Mouse (Mus musculus) megakaryocyte, embryonic 14.5 days (primary cell): ENCODE results near the gene Pacrg. TPM values are rescaled to one million over a fixed set of nuclear protein-coding genes. Genes with fewer than 3 reads are reported as not detected.

Experiments used
- H3K27me3 ChIP-seq: replicated peaks from 2 replicates; pipeline ENCODE3; 2012; ENCODE audit warnings: inconsistent platforms
- H3K36me3 ChIP-seq: replicated peaks from 2 replicates; pipeline ENCODE3; 2012; ENCODE audit warnings: low read length, inconsistent platforms, mixed read lengths
- H3K4me1 ChIP-seq: 2 replicates; pipeline ENCODE4 v1.6.1; 2012; ENCODE audit warnings: inconsistent platforms
- H3K4me3 ChIP-seq: replicated peaks from 2 replicates; pipeline ENCODE3; 2012; ENCODE audit warnings: moderate library complexity, mild to moderate bottlenecking, inconsistent platforms
- H3K9me3 ChIP-seq: 2 replicates; pipeline ENCODE4 v1.6.1; 2012; ENCODE audit warnings: inconsistent platforms
- FLI1 ChIP-seq: IDR thresholded peaks from 2 replicates; pipeline ENCODE4 v1.6.1; 2012; ENCODE audit warnings: low read length, inconsistent platforms, mixed read lengths
- GATA1 ChIP-seq: IDR thresholded peaks from 3 replicates; pipeline ENCODE4 v1.6.1; 2012; ENCODE audit warnings: mixed read lengths, low read length, inconsistent platforms, borderline replicate concordance
- polyA plus RNA-seq: library from polyadenylated mRNA; stranded (reverse); fragments of >175 nt; gene quantifications from 2 replicates; pipeline ENCODE4 v1.2.3, GENCODE M21; 2012; ENCODE audit warnings: low replicate concordance; ENCODE audit not compliant: insufficient read depth

Gene Pacrg
- polyA plus RNA-seq: 0.10 TPM in 1 of 2 replicates, not detected in the other

- no peaks in the 10 kb centered on the region for H3K9me3 ChIP-seq
- TF ChIP-seq GATA1 (no peak), FLI1 (no peak)
- H3K36me3 ChIP-seq: no peaks in the 10 kb centered on the region
- H3K27me3 ChIP-seq: peaks cover 1% of the 10 kb centered on the region
- peaks cover 20% of the 10 kb centered on the region for H3K4me1 ChIP-seq
- peak within 1 kb of the TSS; percentile 100 for H3K4me3 ChIP-seq
Observed at GRCm38 (mm10) chr17:10840148-10840707, at the start of gene Pacrg, which contains the start of gene Prkn. Gene Pacrg, minus strand, starts transcription at chr17:10840311. Gene Prkn, plus strand, starts transcription at chr17:10840384.

DNA sequence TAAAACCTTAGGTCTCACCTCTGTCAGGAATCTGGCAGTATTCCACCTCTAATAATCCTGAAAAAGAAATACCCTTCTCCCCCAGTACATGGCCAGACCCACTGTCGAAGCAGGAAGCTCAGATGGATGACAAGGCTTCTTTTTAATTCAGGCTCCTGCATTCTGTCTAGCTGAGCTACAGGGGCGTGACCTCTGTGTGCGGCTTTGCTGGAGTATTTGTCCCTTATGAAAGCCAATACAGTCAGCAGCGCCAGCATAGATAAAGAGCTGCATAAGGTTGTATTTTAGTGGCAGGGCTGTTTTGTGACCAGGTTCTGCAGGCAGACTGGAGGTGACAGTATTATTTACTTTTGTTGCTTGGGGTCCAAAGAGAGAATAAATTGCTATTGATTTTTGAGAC, 47.8 kb upstream of the Pacrg start:
- H3K36me3 ChIP-seq: no peaks in the 10 kb centered on the region
- H3K27me3 ChIP-seq: no peaks in the 10 kb centered on the region
- no peaks in the 10 kb centered on the region for H3K4me1 ChIP-seq
- no peaks in the 10 kb centered on the region for H3K9me3 ChIP-seq
- H3K4me3 ChIP-seq: no peak overlapping the region
- no peak for TF ChIP-seq FLI1
- TF ChIP-seq GATA1: no peak

DNA sequence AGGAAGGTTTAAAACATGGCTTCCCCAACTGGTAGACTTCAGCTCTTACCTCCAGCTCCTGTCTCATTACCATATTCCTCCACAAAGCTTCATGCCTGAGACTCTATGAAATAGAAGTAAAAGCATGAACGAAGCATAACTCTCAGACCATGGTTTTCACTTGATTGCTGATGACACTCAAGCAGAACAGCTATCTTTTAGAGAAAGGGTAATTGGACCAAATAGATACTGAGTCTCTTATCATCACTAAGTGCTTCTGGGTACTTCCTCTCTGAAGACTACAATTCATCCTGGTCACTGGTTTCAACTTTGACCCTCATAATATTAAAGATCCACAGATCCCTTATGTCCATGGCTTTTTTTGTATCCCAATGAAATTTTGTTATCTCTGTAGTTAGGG, 42.1 kb upstream of the Pacrg start:
- TF ChIP-seq FLI1 (no peak), GATA1 (no peak)
- H3K4me3 ChIP-seq: no peak overlapping the region
- H3K4me1 ChIP-seq: no peaks in the 10 kb centered on the region
- H3K27me3 ChIP-seq: no peaks in the 10 kb centered on the region
- H3K36me3 ChIP-seq: no peaks in the 10 kb centered on the region
- no peaks in the 10 kb centered on the region for H3K9me3 ChIP-seq

GRCm38 (mm10) chr17:10878986-10879385, 38.9 kb upstream of the Pacrg start:
- no peak overlapping the region for H3K4me3 ChIP-seq
- TF ChIP-seq GATA1 (no peak), FLI1 (no peak)
- no peaks in the 10 kb centered on the region for H3K9me3 ChIP-seq
- H3K4me1 ChIP-seq: peaks cover 11% of the 10 kb centered on the region
- no peaks in the 10 kb centered on the region for H3K36me3 ChIP-seq
- H3K27me3 ChIP-seq: no peaks in the 10 kb centered on the region

GRCm38 (mm10) chr17:10874208-10875187, 34.4 kb upstream of the Pacrg start:
- no peaks in the 10 kb centered on the region for H3K36me3 ChIP-seq
- H3K4me1 ChIP-seq: peaks cover 11% of the 10 kb centered on the region
- peak overlapping the region; percentile 54 for H3K4me3 ChIP-seq
- no peak for TF ChIP-seq GATA1
- no peak for TF ChIP-seq FLI1
- H3K9me3 ChIP-seq: no peaks in the 10 kb centered on the region
- no peaks in the 10 kb centered on the region for H3K27me3 ChIP-seq

GRCm38 (mm10) chr17:10854207-10854606, 14.1 kb upstream of the Pacrg start:
- no peaks in the 10 kb centered on the region for H3K36me3 ChIP-seq
- H3K4me3 ChIP-seq: no peak overlapping the region
- no peaks in the 10 kb centered on the region for H3K27me3 ChIP-seq
- H3K9me3 ChIP-seq: no peaks in the 10 kb centered on the region
- peaks cover 2% of the 10 kb centered on the region; the same call in 1 of the 2 replicates for H3K4me1 ChIP-seq
- TF ChIP-seq GATA1: no peak
- TF ChIP-seq FLI1: no peak

- peaks cover 20% of the 10 kb centered on the region for H3K4me1 ChIP-seq
- TF ChIP-seq GATA1 (no peak), FLI1 (no peak)
- H3K27me3 ChIP-seq: peaks cover 1% of the 10 kb centered on the region
- H3K36me3 ChIP-seq: no peaks in the 10 kb centered on the region
- H3K9me3 ChIP-seq: no peaks in the 10 kb centered on the region
- H3K4me3 ChIP-seq: peak overlapping the region; percentile 100
Observed at GRCm38 (mm10) chr17:10840731-10841201, 655 bp upstream of the Pacrg start.

DNA sequence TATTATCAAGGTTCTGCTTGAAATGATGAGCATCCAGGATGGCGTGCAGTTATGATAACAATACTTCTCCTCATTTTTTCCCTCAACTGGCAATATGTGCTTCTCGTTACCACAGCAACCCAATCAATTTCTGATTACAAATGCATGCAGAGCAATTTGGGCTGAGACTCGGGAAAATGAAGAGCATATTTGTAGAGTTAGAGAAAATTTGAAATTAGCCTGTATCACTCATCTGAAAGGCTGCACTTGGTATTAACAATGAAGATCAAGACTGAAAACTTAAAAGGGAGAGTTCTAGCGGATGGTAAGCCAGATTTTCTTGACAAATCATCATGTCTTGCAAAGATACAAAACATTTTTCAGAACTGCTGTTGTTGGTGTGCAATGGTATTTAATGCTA, 21.1 kb downstream of the Pacrg start:
- H3K27me3 ChIP-seq: no peaks in the 10 kb centered on the region
- no peaks in the 10 kb centered on the region for H3K9me3 ChIP-seq
- H3K4me1 ChIP-seq: no peaks in the 10 kb centered on the region
- no peaks in the 10 kb centered on the region for H3K36me3 ChIP-seq
- no peak for TF ChIP-seq FLI1
- TF ChIP-seq GATA1: no peak
- H3K4me3 ChIP-seq: no peak overlapping the region

GRCm38 (mm10) chr17:10808571-10808970, 31.5 kb downstream of the Pacrg start:
- no peaks in the 10 kb centered on the region for H3K36me3 ChIP-seq
- no peaks in the 10 kb centered on the region for H3K27me3 ChIP-seq
- TF ChIP-seq GATA1 (no peak), FLI1 (no peak)
- H3K4me1 ChIP-seq: no peaks in the 10 kb centered on the region
- H3K9me3 ChIP-seq: no peaks in the 10 kb centered on the region
- no peak overlapping the region for H3K4me3 ChIP-seq
